Mouse (Mus musculus): Measurements from ENCODE around the gene Aox2. TPM values are rescaled to one million over a fixed set of nuclear protein-coding genes. Genes with fewer than 3 reads are reported as not detected.
"Not testable (repeated sequence)": the region's sequence is repeated elsewhere in the genome, so short reads cannot be mapped to it uniquely, and the experiment has no call there.

The Aox2 gene
- polyA plus RNA-seq, 1 experiment from 2014 or later, result 0.04 TPM

DNA sequence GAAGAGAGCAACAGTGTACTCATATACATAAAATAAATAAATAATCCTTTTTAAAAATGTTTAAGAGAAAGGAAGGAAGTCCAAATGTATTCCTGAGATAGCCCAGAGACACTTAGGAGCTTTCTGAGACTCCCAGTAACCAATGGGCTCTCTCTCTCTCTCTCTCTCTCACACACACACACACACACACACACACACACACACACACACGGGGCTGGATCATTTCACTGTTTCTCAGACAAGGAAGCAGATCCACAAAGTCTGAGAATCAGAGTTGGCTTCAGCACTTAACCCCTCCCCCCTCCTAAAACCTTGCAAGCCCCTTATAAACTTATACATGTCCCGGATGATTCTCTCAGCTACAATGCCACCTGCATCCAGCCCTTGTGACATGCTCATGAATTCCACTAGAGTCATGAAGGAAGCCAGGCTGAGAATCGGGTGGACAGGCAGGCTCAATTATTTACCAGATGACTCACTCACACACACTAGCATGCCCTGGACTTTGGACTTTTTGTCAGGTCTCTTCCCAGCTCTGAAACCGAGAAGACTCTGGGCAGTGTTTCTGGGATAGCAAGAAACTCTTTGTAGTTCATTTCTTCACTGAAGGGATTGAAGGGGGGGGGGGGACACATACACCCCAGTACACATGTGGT lies 75.2 kb downstream of the Aox2 start:
- Histone ChIP-seq H3K4me3 (no peak overlapping the region), H3K4me2 (no peak overlapping the region), H3K9me3 (no peaks in the 10 kb centered on the region), H3K27ac (no peak overlapping the region), H3K36me3 (no peaks in the 10 kb centered on the region), H3K27me3 (no peaks in the 10 kb centered on the region), H3K4me1 (no peaks in the 10 kb centered on the region), H3K9ac (no peak overlapping the region)
- 47% methylated on average over 4 of the region's 4 CpGs for WGBS
- ATAC-seq (ENCODE audit: borderline replicate concordance, extremely low read depth, low FRiP score, low TSS enrichment), result no peak

GRCm38 (mm10) chr1:58358958-58359901 lies 81.1 kb downstream of the Aox2 start:
- 63% methylated on average over 19 of the region's 19 CpGs for WGBS

DNA sequence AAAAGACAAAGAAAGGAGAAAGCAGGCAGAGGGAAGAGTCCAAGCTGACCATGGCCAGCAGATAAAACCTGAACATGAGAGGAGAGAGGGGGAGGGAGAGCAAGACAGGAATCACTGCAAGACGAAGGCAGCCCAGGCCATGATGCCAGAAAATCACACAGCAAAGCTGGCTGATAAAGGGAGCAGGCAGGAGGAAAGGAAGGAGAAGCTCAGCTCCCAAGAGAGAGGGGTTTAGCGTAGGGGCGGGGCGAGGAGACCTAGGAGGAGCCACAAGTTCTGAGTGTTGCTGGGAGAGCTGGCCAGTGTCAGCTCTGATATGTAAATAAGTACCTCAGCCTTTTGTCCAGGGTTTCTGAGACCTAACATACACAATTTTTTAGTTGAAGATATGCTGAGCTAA lies 84.2 kb downstream of the Aox2 start:
- H3K4me1 ChIP-seq, result 0 out of 2 replicates have a peak, but pooled peaks cover 4% of the 10 kb centered on the region
- no peaks in the 10 kb centered on the region for H3K9me3 ChIP-seq
- H3K4me2 ChIP-seq, result no peak overlapping the region
- no peaks in the 10 kb centered on the region for H3K36me3 ChIP-seq
- H3K9ac ChIP-seq, result no peak overlapping the region
- 43% methylated on average over 4 of the region's 4 CpGs for WGBS
- H3K4me3 ChIP-seq, result no peak overlapping the region
- H3K27me3 ChIP-seq, result no peaks in the 10 kb centered on the region
- no peak for ATAC-seq (ENCODE audit: borderline replicate concordance, extremely low read depth, low FRiP score, low TSS enrichment)
- H3K27ac ChIP-seq, result no peak overlapping the region

More at GRCm38 (mm10) chr1:58358958-58359901, 81.1 kb downstream of the Aox2 start:
- Histone ChIP-seq H3K4me3 (no peak overlapping the region), H3K36me3 (no peaks in the 10 kb centered on the region), H3K4me2 (no peak overlapping the region), H3K9ac (no peak overlapping the region), H3K9me3 (no peaks in the 10 kb centered on the region), H3K4me1 (0 out of 2 replicates have a peak, but pooled peaks cover 4% of the 10 kb centered on the region), H3K27me3 (no peaks in the 10 kb centered on the region), H3K27ac (no peak overlapping the region)
- no peak for ATAC-seq (ENCODE audit: borderline replicate concordance, extremely low read depth, low FRiP score, low TSS enrichment)

GRCm38 (mm10) chr1:58364551-58364950 lies 86.4 kb downstream of the Aox2 start:
- Histone ChIP-seq H3K4me1 (0 out of 2 replicates have a peak, but pooled peaks cover 4% of the 10 kb centered on the region), H3K27ac (no peak overlapping the region), H3K36me3 (no peaks in the 10 kb centered on the region), H3K9ac (no peak overlapping the region), H3K4me3 (no peak overlapping the region), H3K9me3 (no peaks in the 10 kb centered on the region), H3K27me3 (no peaks in the 10 kb centered on the region), H3K4me2 (no peak overlapping the region)
- WGBS, result 92% methylated on average over 12 of the region's 12 CpGs
- no peak for ATAC-seq (ENCODE audit: borderline replicate concordance, extremely low read depth, low FRiP score, low TSS enrichment)

- no peaks in the 10 kb centered on the region for H3K27me3 ChIP-seq
- no peak for ATAC-seq (ENCODE audit: borderline replicate concordance, extremely low read depth, low FRiP score, low TSS enrichment)
- H3K27ac ChIP-seq, result no peak overlapping the region
- H3K4me2 ChIP-seq, result no peak overlapping the region
- no peaks in the 10 kb centered on the region for H3K36me3 ChIP-seq
- no peak overlapping the region for H3K9ac ChIP-seq
- H3K9me3 ChIP-seq, result no peaks in the 10 kb centered on the region
- 97% methylated on average over 3 of the region's 3 CpGs for WGBS
- 0 out of 2 replicates have a peak, but pooled peaks cover 4% of the 10 kb centered on the region for H3K4me1 ChIP-seq
- no peak overlapping the region for H3K4me3 ChIP-seq
Measured at GRCm38 (mm10) chr1:58365829-58366228, 87.7 kb downstream of the Aox2 start.

GRCm38 (mm10) chr1:58366737-58367471 lies 88.8 kb downstream of the Aox2 start:
- H3K9me3 ChIP-seq, result no peaks in the 10 kb centered on the region
- WGBS, result 87% methylated on average over 12 of the region's 12 CpGs
- no peak overlapping the region for H3K4me2 ChIP-seq
- H3K4me3 ChIP-seq, result no peak overlapping the region
- H3K36me3 ChIP-seq, result no peaks in the 10 kb centered on the region
- H3K9ac ChIP-seq, result no peak overlapping the region
- no peaks in the 10 kb centered on the region for H3K27me3 ChIP-seq
- H3K4me1 ChIP-seq, result 0 out of 2 replicates have a peak, but pooled peaks cover 4% of the 10 kb centered on the region
- no peak for ATAC-seq (ENCODE audit: borderline replicate concordance, extremely low read depth, low FRiP score, low TSS enrichment)
- no peak overlapping the region for H3K27ac ChIP-seq

DNA sequence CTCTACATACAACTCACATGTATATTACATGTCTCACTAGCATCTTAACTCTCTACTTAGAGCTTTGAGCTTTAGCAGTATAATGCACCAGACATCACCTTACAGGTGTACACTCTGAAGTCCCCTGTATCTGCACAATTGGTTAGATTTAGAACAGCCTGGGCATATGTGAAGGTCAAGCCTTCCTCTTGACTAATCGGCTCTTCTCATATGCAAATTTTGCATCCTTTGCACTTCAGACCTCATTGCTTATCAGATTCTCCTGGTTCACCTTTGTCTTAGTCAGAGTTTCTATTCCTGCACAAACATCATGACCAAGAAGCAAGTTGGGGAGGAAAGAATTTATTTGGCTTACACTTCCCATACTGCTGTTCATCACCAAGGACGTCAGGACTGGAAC lies 91.6 kb downstream of the Aox2 start:
- Histone ChIP-seq H3K27ac (no peak overlapping the region), H3K4me3 (no peak overlapping the region), H3K9me3 (no peaks in the 10 kb centered on the region), H3K4me1 (no peaks in the 10 kb centered on the region), H3K4me2 (no peak overlapping the region), H3K27me3 (no peaks in the 10 kb centered on the region), H3K36me3 (no peaks in the 10 kb centered on the region), H3K9ac (no peak overlapping the region)
- no peak for ATAC-seq (ENCODE audit: borderline replicate concordance, extremely low read depth, low FRiP score, low TSS enrichment)
- 62% methylated on average over 2 of the region's 2 CpGs for whole genome bisulfite sequencing

DNA sequence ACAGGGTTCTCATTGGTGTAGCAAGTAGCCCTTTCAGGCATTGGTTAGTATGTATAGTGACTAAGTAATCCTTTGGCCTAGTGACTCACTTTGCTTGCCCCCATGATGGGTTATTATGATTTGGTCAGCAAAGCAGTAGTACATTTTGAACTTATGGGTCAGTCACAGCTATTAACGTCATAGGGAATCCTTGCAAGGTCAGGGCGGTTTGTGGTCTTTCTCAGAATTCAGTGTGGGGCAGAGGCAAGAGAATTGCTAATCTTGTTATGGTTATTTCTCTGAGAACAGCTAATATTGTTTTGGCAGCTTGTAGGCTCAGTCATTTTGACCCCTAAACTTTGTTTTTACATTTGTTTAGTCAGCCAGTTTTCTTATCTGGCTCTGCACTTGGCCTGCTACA lies 96.1 kb downstream of the Aox2 start:
- H3K4me1 ChIP-seq; H3K4me3 ChIP-seq; H3K4me2 ChIP-seq; ATAC-seq (ENCODE audit: borderline replicate concordance, extremely low read depth, low FRiP score, low TSS enrichment); H3K27me3 ChIP-seq; H3K27ac ChIP-seq; H3K36me3 ChIP-seq; H3K9me3 ChIP-seq; H3K9ac ChIP-seq: not testable (repeated sequence)
- WGBS, result 62% methylated on average over 2 of the region's 2 CpGs

- Histone ChIP-seq H3K27me3 (no peaks in the 10 kb centered on the region), H3K9me3 (no peaks in the 10 kb centered on the region), H3K9ac (no peak overlapping the region), H3K27ac (no peak overlapping the region), H3K4me2 (no peak overlapping the region), H3K4me3 (no peak overlapping the region), H3K4me1 (no peaks in the 10 kb centered on the region), H3K36me3 (no peaks in the 10 kb centered on the region)
- no peak for ATAC-seq (ENCODE audit: borderline replicate concordance, extremely low read depth, low FRiP score, low TSS enrichment)
- WGBS, result 69% methylated on average over 3 of the region's 3 CpGs
Measured at GRCm38 (mm10) chr1:58375574-58376147, 97.5 kb downstream of the Aox2 start.

GRCm38 (mm10) chr1:58382586-58383281 lies 104.6 kb downstream of the Aox2 start:
- 68% methylated on average over 5 of the region's 5 CpGs for WGBS

More at GRCm38 (mm10) chr1:58382586-58383281, 104.6 kb downstream of the Aox2 start:
- Histone ChIP-seq H3K36me3 (no peaks in the 10 kb centered on the region), H3K4me2 (no peak overlapping the region), H3K27me3 (no peaks in the 10 kb centered on the region), H3K9me3 (no peaks in the 10 kb centered on the region), H3K4me3 (no peak overlapping the region), H3K9ac (no peak overlapping the region), H3K27ac (no peak overlapping the region), H3K4me1 (no peaks in the 10 kb centered on the region)
- no peak for ATAC-seq (ENCODE audit: borderline replicate concordance, extremely low read depth, low FRiP score, low TSS enrichment)

Measured in lung, embryonic 15.5 days (tissue).